Mouse (Mus musculus) heart, embryonic 12.5 days (tissue): Measurements from ENCODE around the gene Grhl3. TPM values are rescaled to one million over a fixed set of nuclear protein-coding genes. Genes with fewer than 3 reads are reported as not detected.
A peak's percentile ranks its signal among the peaks of the same experiment; 100 is the strongest.

Source experiments
- ATAC-seq: fragments of 200-750 bp; cut with Nextera tagmentation; 2 replicates; pipeline ENCODE4 v1.8.0; 2017; ENCODE audit warnings: moderate TSS enrichment, moderate library complexity; ENCODE audit not compliant: insufficient number of reproducible peaks, low FRiP score
- H3K27ac ChIP-seq: fragments of 300-500 bp; sonication (generic); 2 replicates; pipeline ENCODE4 v1.5.1; 2016; ENCODE audit warnings: mild to moderate bottlenecking, moderate library complexity; ENCODE audit not compliant: poor library complexity, severe bottlenecking
- H3K27me3 ChIP-seq: fragments of 300-500 bp; sonication (generic); replicated peaks from 2 replicates; pipeline ENCODE4 v1.6.1; 2016; ENCODE audit warnings: mild to moderate bottlenecking, moderate library complexity
- H3K36me3 ChIP-seq: fragments of 300-500 bp; sonication (generic); 2 replicates; pipeline ENCODE4 v1.6.1; 2016; ENCODE audit warnings: mild to moderate bottlenecking, moderate library complexity
- H3K4me1 ChIP-seq: fragments of 300-500 bp; sonication (generic); replicated peaks from 2 replicates; pipeline ENCODE4 v1.6.1; 2016; ENCODE audit warnings: mild to moderate bottlenecking
- H3K4me2 ChIP-seq: fragments of 300-500 bp; sonication (generic); 2 replicates; pipeline ENCODE4 v1.6.1; 2016; ENCODE audit warnings: mild to moderate bottlenecking, moderate library complexity
- H3K4me3 ChIP-seq: fragments of 300-500 bp; sonication (generic); 2 replicates; pipeline ENCODE4 v1.5.1; 2016; ENCODE audit warnings: mild to moderate bottlenecking
- H3K9ac ChIP-seq: fragments of 300-500 bp; sonication (generic); 2 replicates; pipeline ENCODE4 v1.6.1; 2016; ENCODE audit warnings: mild to moderate bottlenecking, moderate library complexity
- H3K9me3 ChIP-seq: fragments of 300-500 bp; sonication (generic); replicated peaks from 2 replicates; pipeline ENCODE4 v1.6.1; 2016; ENCODE audit warnings: mild to moderate bottlenecking, moderate library complexity
- WGBS: fragments of 180-500 bp; shearing (Covaris S2); methylation state at CpG from one replicate; pipeline ENCODE4 v1.1.7; 2016; 5-methylcytosine and 5-hydroxymethylcytosine counted together
- polyA plus RNA-seq: library from polyadenylated mRNA; unstranded; fragments of >200 nt; fragmentation: Nextera tagmentation; extraction: Ambion mirVana; gene quantifications from 2 replicates; pipeline ENCODE4 v1.2.1, GENCODE M21; 2016

The Grhl3 gene
- polyA plus RNA-seq, 1 experiment from 2014 or later, result 6.8 TPM

GRCm38 (mm10) chr4:135575365-135576140, 2.1 kb upstream of the Grhl3 start:
- WGBS, result 54% methylated on average over 15 of the region's 15 CpGs
- Histone ChIP-seq H3K4me1 (peaks cover 36% of the 10 kb centered on the region), H3K4me2 (no peak overlapping the region), H3K9me3 (no peaks in the 10 kb centered on the region), H3K9ac (no peak overlapping the region), H3K27ac (no peak overlapping the region), H3K36me3 (no peaks in the 10 kb centered on the region), H3K4me3 (no peak overlapping the region), H3K27me3 (peaks cover 72% of the 10 kb centered on the region)
- ATAC-seq, result no peak

DNA sequence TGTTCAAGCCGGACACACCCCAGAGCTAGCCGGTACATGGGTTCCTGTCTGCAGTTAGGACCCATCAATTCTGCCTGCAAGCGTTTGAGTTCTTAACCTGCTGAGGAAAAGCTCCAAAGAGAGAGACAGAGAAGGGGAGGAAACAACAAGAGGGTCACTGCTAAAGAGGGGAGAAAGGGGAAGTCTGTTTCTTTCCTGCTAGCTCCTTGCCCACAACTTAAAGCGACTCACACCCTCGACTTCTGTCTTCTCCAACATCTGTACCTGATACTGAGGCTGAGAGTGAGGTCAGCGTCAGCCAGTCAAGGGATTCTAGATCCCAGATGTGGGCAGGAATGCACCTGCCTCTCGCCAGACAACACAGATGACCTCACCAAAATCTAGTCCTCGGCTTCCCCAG, 1.2 kb downstream of the Grhl3 start:
- Histone ChIP-seq H3K4me1 (peaks cover 68% of the 10 kb centered on the region), H3K4me2 (peak overlapping the region; percentile 78), H3K9ac (no peak overlapping the region), H3K36me3 (no peaks in the 10 kb centered on the region), H3K9me3 (no peaks in the 10 kb centered on the region), H3K27ac (no peak overlapping the region), H3K4me3 (peak overlapping the region; percentile 44), H3K27me3 (peaks cover 69% of the 10 kb centered on the region)
- no peak for ATAC-seq
- 34% methylated on average over 8 of the region's 8 CpGs for WGBS

DNA sequence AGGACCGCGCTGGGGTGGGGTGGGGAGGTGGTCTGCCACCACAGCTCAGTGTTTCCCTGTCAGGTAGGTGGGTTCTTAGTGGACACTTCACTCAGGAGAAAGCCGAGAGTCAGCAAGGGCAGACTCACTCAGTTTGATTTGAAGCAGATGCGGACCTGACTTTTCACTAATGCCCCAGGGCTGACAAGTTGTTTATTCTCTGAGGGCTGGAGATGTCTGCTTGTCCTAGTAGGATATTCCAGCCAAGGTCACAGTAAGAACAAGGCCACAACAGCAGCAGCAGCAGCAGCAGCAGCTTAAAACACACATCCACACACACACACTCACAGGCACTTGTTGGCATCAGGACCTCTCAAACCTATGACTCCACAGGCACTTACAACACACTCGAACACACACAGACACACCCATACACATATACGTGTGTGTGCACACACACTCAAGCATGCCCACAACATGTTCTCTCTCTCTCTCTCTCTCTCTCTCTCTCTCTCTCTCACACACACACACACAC, 2.3 kb downstream of the Grhl3 start:
- peak overlapping the region; percentile 46; the same call in 1 of the 2 replicates for H3K4me3 ChIP-seq
- H3K36me3 ChIP-seq, result no peaks in the 10 kb centered on the region
- peaks cover 57% of the 10 kb centered on the region for H3K27me3 ChIP-seq
- peaks cover 80% of the 10 kb centered on the region for H3K4me1 ChIP-seq
- ATAC-seq, result no peak
- peak overlapping the region; percentile 66 for H3K4me2 ChIP-seq
- H3K9me3 ChIP-seq, result no peaks in the 10 kb centered on the region
- 47% methylated on average over 6 of the region's 6 CpGs for WGBS
- H3K27ac ChIP-seq, result peak overlapping the region; percentile 63
- peak overlapping the region; percentile 57; the same call in 1 of the 2 replicates for H3K9ac ChIP-seq

GRCm38 (mm10) chr4:135570152-135571036, 3.0 kb downstream of the Grhl3 start:
- ATAC-seq, result 0 out of 2 replicates have a peak, but pooled peaks have one; percentile 18
- peak overlapping the region; percentile 57 for H3K9ac ChIP-seq
- H3K27ac ChIP-seq, result peak overlapping the region; percentile 63
- 12% methylated on average over 32 of the region's 32 CpGs for WGBS
- peak overlapping the region; percentile 46 for H3K4me3 ChIP-seq
- peaks cover 50% of the 10 kb centered on the region for H3K27me3 ChIP-seq
- H3K36me3 ChIP-seq, result no peaks in the 10 kb centered on the region
- peaks cover 86% of the 10 kb centered on the region for H3K4me1 ChIP-seq
- peak overlapping the region; percentile 66 for H3K4me2 ChIP-seq
- H3K9me3 ChIP-seq, result no peaks in the 10 kb centered on the region

DNA sequence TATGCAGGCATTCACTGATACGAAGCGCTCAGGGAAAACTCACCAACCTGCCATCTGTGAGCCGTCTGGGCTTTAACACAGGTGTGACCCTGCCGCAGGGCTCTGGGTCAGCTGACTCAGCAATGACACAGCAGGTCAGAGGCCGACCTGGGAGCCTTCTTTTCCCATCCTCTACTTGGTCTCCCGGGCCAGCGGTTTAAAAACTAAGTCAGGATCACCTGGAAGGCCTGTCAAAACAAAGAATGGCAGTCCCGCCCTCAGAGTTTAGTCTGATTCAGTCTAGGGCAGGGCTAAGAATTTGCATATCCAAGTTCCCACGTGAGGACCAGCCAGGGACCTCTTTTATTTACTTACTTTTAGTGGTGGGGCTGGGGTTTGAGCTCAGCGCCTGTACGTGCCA, 4.2 kb downstream of the Grhl3 start:
- H3K9me3 ChIP-seq, result no peaks in the 10 kb centered on the region
- no peak for ATAC-seq
- H3K4me2 ChIP-seq, result peak overlapping the region; percentile 66
- WGBS, result 11% methylated on average over 11 of the region's 11 CpGs
- H3K9ac ChIP-seq, result no peak overlapping the region
- 0 out of 2 replicates have a peak overlapping the region, but pooled peaks have one; percentile 8 for H3K27ac ChIP-seq
- no peaks in the 10 kb centered on the region for H3K36me3 ChIP-seq
- H3K27me3 ChIP-seq, result peaks cover 38% of the 10 kb centered on the region
- no peak overlapping the region for H3K4me3 ChIP-seq
- H3K4me1 ChIP-seq, result peaks cover 96% of the 10 kb centered on the region

DNA sequence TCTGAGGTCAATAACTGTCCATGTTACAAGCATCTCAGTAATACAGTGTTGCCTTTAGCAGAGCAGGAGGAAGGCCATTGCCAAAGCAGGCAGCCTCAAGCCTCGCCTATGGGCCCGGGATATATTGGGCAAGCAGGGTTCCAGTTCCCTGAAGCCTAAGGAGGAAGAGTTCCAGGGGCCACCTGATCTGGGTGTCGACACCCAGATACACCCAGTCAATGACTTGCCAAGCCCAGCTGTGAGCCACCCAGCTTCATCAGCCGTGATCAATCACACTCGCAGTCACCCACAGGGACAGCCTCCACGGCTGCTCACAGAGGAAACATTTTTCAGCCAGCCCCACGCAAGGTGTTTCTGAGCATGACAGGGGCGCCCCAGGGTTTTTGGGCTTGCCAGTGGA, 5.9 kb downstream of the Grhl3 start:
- no peak overlapping the region for H3K4me2 ChIP-seq
- no peak overlapping the region for H3K9ac ChIP-seq
- peaks cover 28% of the 10 kb centered on the region for H3K27me3 ChIP-seq
- no peak for ATAC-seq
- H3K4me1 ChIP-seq, result peaks cover 92% of the 10 kb centered on the region
- H3K27ac ChIP-seq, result peak overlapping the region; percentile 92
- no peak overlapping the region for H3K4me3 ChIP-seq
- H3K36me3 ChIP-seq, result no peaks in the 10 kb centered on the region
- WGBS, result 57% methylated on average over 8 of the region's 8 CpGs
- H3K9me3 ChIP-seq, result no peaks in the 10 kb centered on the region

DNA sequence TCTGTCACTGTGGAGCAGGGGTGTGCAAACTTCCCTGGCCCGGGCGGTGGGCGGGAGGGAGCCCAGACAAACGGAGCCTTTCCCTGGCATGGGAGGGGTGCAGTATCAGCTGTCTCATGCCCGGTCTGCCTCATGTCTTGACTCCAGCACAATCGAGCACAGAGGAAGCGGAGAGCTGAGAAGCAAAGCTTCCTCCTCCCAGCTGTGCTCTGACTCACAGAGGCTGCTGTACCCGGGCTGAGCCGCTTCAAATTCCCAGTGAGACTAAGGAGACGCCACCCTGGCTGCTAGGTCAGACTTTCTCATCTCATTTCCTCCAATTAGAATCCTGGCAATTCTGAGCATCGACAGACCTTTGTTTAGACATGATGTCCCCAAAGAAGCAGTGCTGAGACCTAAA, 6.4 kb downstream of the Grhl3 start:
- no peak overlapping the region for H3K4me3 ChIP-seq
- ATAC-seq, result no peak
- H3K36me3 ChIP-seq, result no peaks in the 10 kb centered on the region
- peak overlapping the region; percentile 4; the same call in 1 of the 2 replicates for H3K9ac ChIP-seq
- peak overlapping the region; percentile 92 for H3K27ac ChIP-seq
- H3K4me2 ChIP-seq, result no peak overlapping the region
- H3K9me3 ChIP-seq, result no peaks in the 10 kb centered on the region
- WGBS, result 26% methylated on average over 11 of the region's 11 CpGs
- peaks cover 89% of the 10 kb centered on the region for H3K4me1 ChIP-seq
- H3K27me3 ChIP-seq, result peaks cover 24% of the 10 kb centered on the region

DNA sequence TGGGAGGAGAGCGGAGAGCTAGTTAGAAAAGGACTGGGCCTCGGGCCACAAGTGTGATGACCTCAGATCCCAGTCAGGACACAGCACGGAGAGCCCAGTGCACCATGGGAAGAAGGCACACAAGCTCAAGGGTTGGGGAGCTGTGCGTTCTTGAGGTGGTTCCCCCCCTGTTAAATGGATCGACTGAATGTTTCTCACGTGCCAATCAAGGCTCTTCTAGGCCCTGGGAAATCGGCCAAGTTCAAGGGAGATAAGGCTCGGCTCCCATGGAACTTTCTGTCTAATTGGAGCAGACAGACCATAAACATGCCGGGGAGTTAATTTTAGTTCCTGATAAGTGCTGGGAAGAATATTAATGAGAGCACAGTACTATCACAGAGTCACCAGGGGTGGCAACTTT, 8.0 kb downstream of the Grhl3 start:
- ATAC-seq, result peak; percentile 69

GRCm38 (mm10) chr4:135563794-135564193, 9.6 kb downstream of the Grhl3 start:
- Histone ChIP-seq H3K36me3 (peaks cover 3% of the 10 kb centered on the region; the same call in 1 of the 2 replicates), H3K4me3 (no peak overlapping the region), H3K4me1 (peaks cover 70% of the 10 kb centered on the region), H3K4me2 (no peak overlapping the region), H3K9ac (no peak overlapping the region), H3K9me3 (no peaks in the 10 kb centered on the region), H3K27ac (no peak overlapping the region), H3K27me3 (no peaks in the 10 kb centered on the region)
- WGBS, result 29% methylated on average over 2 of the region's 2 CpGs
- no peak for ATAC-seq

More for the DNA sequence above, 8.0 kb downstream of the Grhl3 start:
- Histone ChIP-seq H3K36me3 (peaks cover 3% of the 10 kb centered on the region; the same call in 1 of the 2 replicates), H3K4me2 (0 out of 2 replicates have a peak overlapping the region, but pooled peaks have one; percentile 16), H3K9ac (no peak overlapping the region), H3K27ac (peak overlapping the region; percentile 92), H3K4me3 (no peak overlapping the region), H3K9me3 (no peaks in the 10 kb centered on the region), H3K27me3 (peaks cover 8% of the 10 kb centered on the region), H3K4me1 (peaks cover 77% of the 10 kb centered on the region)
- 10% methylated on average over 9 of the region's 9 CpGs for WGBS

DNA sequence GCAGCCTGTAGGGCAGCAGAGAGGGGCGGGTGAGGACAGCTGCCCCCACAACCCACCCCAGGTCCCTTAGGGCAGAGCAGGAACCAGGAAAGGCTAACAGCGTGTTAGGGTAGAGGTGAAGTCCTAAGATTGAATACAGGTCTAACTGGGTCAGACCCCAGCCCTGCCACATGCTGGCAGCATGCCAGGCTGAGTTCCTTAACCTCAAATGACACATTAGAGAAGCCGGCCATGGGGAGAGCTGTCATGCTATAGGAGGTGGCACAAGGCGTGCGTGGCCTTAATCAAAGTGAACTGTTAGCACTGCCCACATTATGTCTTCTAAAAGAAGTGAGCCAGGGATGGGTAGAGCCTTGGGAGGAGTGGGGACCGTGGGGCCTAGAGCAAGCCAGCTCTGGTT, 24.1 kb downstream of the Grhl3 start:
- H3K9ac ChIP-seq, result no peak overlapping the region
- no peaks in the 10 kb centered on the region for H3K36me3 ChIP-seq
- ATAC-seq, result no peak
- WGBS, result 56% methylated on average over 6 of the region's 6 CpGs
- peaks cover 82% of the 10 kb centered on the region for H3K4me1 ChIP-seq
- peaks cover 9% of the 10 kb centered on the region; the same call in 1 of the 2 replicates for H3K27me3 ChIP-seq
- H3K27ac ChIP-seq, result 0 out of 2 replicates have a peak overlapping the region, but pooled peaks have one; percentile 11
- H3K4me2 ChIP-seq, result no peak overlapping the region
- no peak overlapping the region for H3K4me3 ChIP-seq
- no peaks in the 10 kb centered on the region for H3K9me3 ChIP-seq
